Mouse (Mus musculus) spleen, adult 2 months (tissue): ENCODE results near the gene Ptprh.

Source experiments
- CTCF ChIP-seq: fragments of 200-500 bp; IDR thresholded peaks from 2 replicates; pipeline ENCODE4 v1.5.1; 2011; ENCODE audit warnings: mild to moderate bottlenecking, inconsistent platforms; ENCODE audit not compliant: insufficient read depth, insufficient read length, insufficient replicate concordance; ENCODE audit errors: extremely low read depth
- POLR2A ChIP-seq: fragments of 200-500 bp; IDR thresholded peaks from 2 replicates; pipeline ENCODE4 v1.6.1; 2011; ENCODE audit warnings: low read depth, low read length, inconsistent platforms

- TF ChIP-seq POLR2A (no peak), CTCF (no peak)
Measured at GRCm38 (mm10) chr7:4504646-4505435, 99.0 kb downstream of the Ptprh start.
